Mouse (Mus musculus) liver, embryonic 16.5 days (tissue): ENCODE data around the gene Fam189a1. TPM values are rescaled to one million over a fixed set of nuclear protein-coding genes. Genes with fewer than 3 reads are reported as not detected.
A peak's percentile ranks its signal among the peaks of the same experiment; 100 is the strongest.

ENCODE experiments used
- ATAC-seq: fragments of 200-750 bp; cut with Nextera tagmentation; 2 replicates; pipeline ENCODE4 v1.8.0; 2017; ENCODE audit warnings: low read depth, mild to moderate bottlenecking, moderate number of reproducible peaks, moderate library complexity
- H3K27ac ChIP-seq: fragments of 300-500 bp; sonication (generic); 2 replicates; pipeline ENCODE4 v1.5.1; 2014; ENCODE audit warnings: mild to moderate bottlenecking, low read length
- H3K27me3 ChIP-seq: fragments of 300-500 bp; sonication (generic); 2 replicates; pipeline ENCODE4 v1.6.1; 2014; ENCODE audit warnings: low read depth, low read length, mixed read lengths; ENCODE audit not compliant: control insufficient read depth, insufficient read depth
- H3K36me3 ChIP-seq: fragments of 300-500 bp; sonication (generic); 2 replicates; pipeline ENCODE4 v1.6.1; 2014; ENCODE audit warnings: mild to moderate bottlenecking; ENCODE audit not compliant: control insufficient read depth, insufficient read depth
- H3K4me1 ChIP-seq: fragments of 300-500 bp; sonication (generic); 2 replicates; pipeline ENCODE4 v1.6.1; 2014; ENCODE audit warnings: low read depth, low read length, mixed read lengths; ENCODE audit not compliant: control insufficient read depth
- H3K4me2 ChIP-seq: fragments of 300-500 bp; sonication (generic); 2 replicates; pipeline ENCODE4 v1.6.1; 2014; ENCODE audit warnings: low read depth, low read length, mixed read lengths
- H3K4me3 ChIP-seq: fragments of 300-500 bp; sonication (generic); 2 replicates; pipeline ENCODE4 v1.5.1; 2014; ENCODE audit warnings: low read depth, mild to moderate bottlenecking, low read length
- H3K9ac ChIP-seq: fragments of 300-500 bp; sonication (generic); 2 replicates; pipeline ENCODE4 v1.6.1; 2014; ENCODE audit warnings: low read depth, low read length
- H3K9me3 ChIP-seq: fragments of 300-500 bp; sonication (generic); replicated peaks from 2 replicates; pipeline ENCODE4 v1.6.1; 2016; ENCODE audit warnings: low read length; ENCODE audit not compliant: control insufficient read depth
- WGBS: fragments of 180-500 bp; shearing (Covaris S2); extraction: QIAGEN DNeasy Blood & Tissue Kit; methylation state at CpG from one replicate; pipeline ENCODE4 v1.1.7; 2014; ENCODE audit not compliant: insufficient replicate concordance; 5-methylcytosine and 5-hydroxymethylcytosine counted together
- polyA plus RNA-seq: library from polyadenylated mRNA; unstranded; fragments of >200 nt; fragmentation: Nextera tagmentation; extraction: Ambion mirVana; gene quantifications from 2 replicates; pipeline ENCODE4 v1.2.1, GENCODE M21; 2015

Fam189a1 gene
- polyA plus RNA-seq, 1 experiment from 2014 or later: not detected

- H3K36me3 ChIP-seq: no peaks in the 10 kb centered on the region
- H3K27ac ChIP-seq: no peak overlapping the region
- no peak overlapping the region for H3K9ac ChIP-seq
- 63% methylated on average over 5 of the region's 5 CpGs for WGBS
- H3K9me3 ChIP-seq: no peaks in the 10 kb centered on the region
- H3K4me2 ChIP-seq: no peak overlapping the region
- no peaks in the 10 kb centered on the region for H3K4me1 ChIP-seq
- no peak for ATAC-seq
- no peaks in the 10 kb centered on the region for H3K27me3 ChIP-seq
- H3K4me3 ChIP-seq: no peak overlapping the region
Observed at GRCm38 (mm10) chr7:64880415-64880814, 276.0 kb downstream of the Fam189a1 start.

GRCm38 (mm10) chr7:64874941-64875340, 281.4 kb downstream of the Fam189a1 start:
- no peaks in the 10 kb centered on the region for H3K9me3 ChIP-seq
- 70% methylated on average over 4 of the region's 4 CpGs for WGBS
- H3K27me3 ChIP-seq: no peaks in the 10 kb centered on the region
- H3K36me3 ChIP-seq: no peaks in the 10 kb centered on the region
- no peak for ATAC-seq
- H3K4me1 ChIP-seq: peaks cover 11% of the 10 kb centered on the region
- no peak overlapping the region for H3K9ac ChIP-seq
- H3K4me3 ChIP-seq: no peak overlapping the region
- no peak overlapping the region for H3K4me2 ChIP-seq
- no peak overlapping the region for H3K27ac ChIP-seq

GRCm38 (mm10) chr7:64873266-64873665, 283.1 kb downstream of the Fam189a1 start:
- peak overlapping the region; percentile 36 for H3K9ac ChIP-seq
- H3K9me3 ChIP-seq: no peaks in the 10 kb centered on the region
- WGBS: 38% methylated on average over 11 of the region's 11 CpGs
- H3K4me2 ChIP-seq: peak overlapping the region; percentile 69
- H3K27ac ChIP-seq: no peak overlapping the region
- H3K27me3 ChIP-seq: no peaks in the 10 kb centered on the region
- H3K36me3 ChIP-seq: no peaks in the 10 kb centered on the region
- peak overlapping the region; percentile 96 for H3K4me3 ChIP-seq
- H3K4me1 ChIP-seq: peaks cover 14% of the 10 kb centered on the region
- no peak for ATAC-seq

- Histone ChIP-seq H3K9ac (peak within 1 kb of the TSS; percentile 93), H3K4me3 (peak within 1 kb of the TSS; percentile 96), H3K27me3 (no peaks in the 10 kb centered on the region), H3K4me1 (peaks cover 14% of the 10 kb centered on the region), H3K27ac (peak within 1 kb of the TSS; percentile 88), H3K36me3 (no peaks in the 10 kb centered on the region), H3K4me2 (peak within 1 kb of the TSS; percentile 69), H3K9me3 (no peaks in the 10 kb centered on the region)
- under 1% methylated on average over 57 of the region's 57 CpGs for WGBS
- peak; percentile 94 for ATAC-seq
Observed at GRCm38 (mm10) chr7:64872743-64873241, 283.6 kb downstream of the Fam189a1 start, which contains the start of gene Nsmce3. TSS of gene Nsmce3 (minus strand) at chr7:64872997.

- Histone ChIP-seq H3K27ac (peak overlapping the region; percentile 88), H3K27me3 (no peaks in the 10 kb centered on the region), H3K4me2 (peak overlapping the region; percentile 69), H3K4me3 (peak overlapping the region; percentile 96), H3K9ac (peak overlapping the region; percentile 93), H3K4me1 (peaks cover 14% of the 10 kb centered on the region), H3K9me3 (no peaks in the 10 kb centered on the region), H3K36me3 (no peaks in the 10 kb centered on the region)
- ATAC-seq: peak; percentile 30
- 2% methylated on average over 33 of the region's 33 CpGs for WGBS
Observed at GRCm38 (mm10) chr7:64871987-64872742, 284.2 kb downstream of the Fam189a1 start.

- Histone ChIP-seq H3K9me3 (no peaks in the 10 kb centered on the region), H3K4me2 (peak overlapping the region; percentile 44), H3K4me3 (no peak overlapping the region; the same call in 1 of the 2 replicates), H3K36me3 (no peaks in the 10 kb centered on the region), H3K27me3 (no peaks in the 10 kb centered on the region), H3K4me1 (peaks cover 14% of the 10 kb centered on the region), H3K9ac (no peak overlapping the region), H3K27ac (no peak overlapping the region)
- 75% methylated on average over 6 of the region's 6 CpGs for WGBS
- ATAC-seq: no peak
Observed at GRCm38 (mm10) chr7:64869549-64870065, 286.8 kb downstream of the Fam189a1 start.

GRCm38 (mm10) chr7:64863538-64863937, 292.8 kb downstream of the Fam189a1 start:
- no peak for ATAC-seq

GRCm38 (mm10) chr7:64862978-64863377, 293.4 kb downstream of the Fam189a1 start:
- Histone ChIP-seq H3K4me1 (no peaks in the 10 kb centered on the region), H3K36me3 (no peaks in the 10 kb centered on the region), H3K27me3 (no peaks in the 10 kb centered on the region), H3K4me2 (no peak overlapping the region), H3K27ac (no peak overlapping the region), H3K4me3 (no peak overlapping the region), H3K9me3 (no peaks in the 10 kb centered on the region), H3K9ac (no peak overlapping the region)
- WGBS: 61% methylated on average over 3 of the region's 3 CpGs
- ATAC-seq: no peak

More at GRCm38 (mm10) chr7:64863538-64863937, 292.8 kb downstream of the Fam189a1 start:
- Histone ChIP-seq H3K4me1 (no peaks in the 10 kb centered on the region), H3K36me3 (no peaks in the 10 kb centered on the region), H3K27ac (no peak overlapping the region), H3K4me3 (no peak overlapping the region), H3K4me2 (no peak overlapping the region), H3K9ac (no peak overlapping the region), H3K9me3 (no peaks in the 10 kb centered on the region), H3K27me3 (no peaks in the 10 kb centered on the region)
- WGBS: 55% methylated on average over 3 of the region's 3 CpGs

GRCm38 (mm10) chr7:64856526-64857082, 299.8 kb downstream of the Fam189a1 start:
- no peak for ATAC-seq
- Histone ChIP-seq H3K9ac (no peak overlapping the region), H3K4me3 (no peak overlapping the region), H3K27me3 (no peaks in the 10 kb centered on the region), H3K9me3 (no peaks in the 10 kb centered on the region), H3K4me2 (no peak overlapping the region), H3K36me3 (no peaks in the 10 kb centered on the region), H3K4me1 (no peaks in the 10 kb centered on the region), H3K27ac (no peak overlapping the region)
- WGBS: 66% methylated on average over 12 of the region's 12 CpGs
